Mouse (Mus musculus): ENCODE results near the gene Sag.

Sag gene

DNA sequence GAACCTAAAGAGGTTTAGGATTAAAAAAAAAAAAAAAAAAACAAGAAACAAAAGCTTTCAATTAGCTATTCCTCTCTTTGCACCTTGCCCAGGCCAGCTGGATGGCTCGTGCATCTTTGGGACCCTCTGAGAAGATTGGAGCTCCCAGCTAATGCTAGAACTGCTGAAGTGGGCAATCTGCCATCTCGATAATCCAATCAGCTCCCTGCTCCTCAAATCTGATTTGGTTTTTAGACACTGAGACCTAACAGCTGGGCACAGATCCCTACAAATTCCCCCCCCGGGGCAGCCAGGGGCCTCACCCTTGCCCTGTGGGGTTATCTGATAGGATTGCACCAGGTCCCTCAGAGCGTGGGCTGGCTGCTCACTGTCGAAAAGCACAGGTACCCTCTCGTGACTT lies at the start of gene Sag:
Gene Sag, plus strand, starts transcription at position 105 of the 400 bp plus-strand sequence.
- DNase-seq (ENCODE audit: low spot score): no peak

- DNase-seq (ENCODE audit: low spot score): peak; percentile 95
Observed at GRCm38 (mm10) chr1:87755641-87756470, 47.6 kb upstream of the Sag start, which contains the start of gene Atg16l1. Gene Atg16l1, plus strand, starts transcription at chr1:87755870.

DNA sequence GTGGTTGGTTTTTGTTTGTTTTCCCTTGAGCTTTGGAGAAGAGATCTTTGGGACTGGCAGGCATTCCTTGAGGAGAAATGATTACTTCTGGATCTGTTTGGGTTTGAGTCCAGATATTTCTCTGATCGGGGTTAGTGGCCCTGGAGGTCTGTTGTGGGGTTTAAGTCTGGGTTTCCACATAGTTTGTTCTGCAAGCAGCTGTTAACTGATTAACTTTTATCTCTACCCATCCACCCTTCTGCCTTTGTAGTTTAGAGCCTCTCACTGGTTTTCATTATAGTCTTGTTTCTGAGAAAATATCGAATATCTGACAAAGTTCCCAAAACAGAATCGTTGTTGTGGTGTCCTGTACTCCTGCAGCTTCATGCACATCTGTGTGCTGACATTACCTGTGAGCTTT lies 39.7 kb upstream of the Sag start:
- no peak for DNase-seq (ENCODE audit: low spot score)

GRCm38 (mm10) chr1:87765741-87766140 lies 37.7 kb upstream of the Sag start:
- no peak for DNase-seq (ENCODE audit: low spot score)

DNA sequence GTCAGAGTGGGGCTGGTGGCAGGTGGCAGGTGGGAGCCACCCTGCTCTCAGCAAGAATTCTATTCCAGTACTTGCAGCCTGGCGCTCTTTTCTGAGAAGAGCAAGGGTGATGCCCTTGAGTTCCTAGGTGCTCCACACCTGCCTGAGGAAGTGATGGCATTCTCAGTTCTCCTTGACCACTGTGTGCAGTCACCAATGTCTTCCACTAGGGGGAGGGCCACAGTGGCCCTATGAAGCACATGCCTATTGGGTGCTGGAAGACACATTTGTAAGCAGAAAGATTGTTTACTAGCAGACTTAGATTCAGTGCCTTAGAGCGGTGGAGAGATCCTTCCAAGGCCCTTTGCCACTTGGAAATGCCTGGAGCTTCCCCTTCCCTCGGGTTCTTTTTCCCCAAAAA lies 37.2 kb upstream of the Sag start:
- peak; percentile 24 for DNase-seq (ENCODE audit: low spot score)

DNA sequence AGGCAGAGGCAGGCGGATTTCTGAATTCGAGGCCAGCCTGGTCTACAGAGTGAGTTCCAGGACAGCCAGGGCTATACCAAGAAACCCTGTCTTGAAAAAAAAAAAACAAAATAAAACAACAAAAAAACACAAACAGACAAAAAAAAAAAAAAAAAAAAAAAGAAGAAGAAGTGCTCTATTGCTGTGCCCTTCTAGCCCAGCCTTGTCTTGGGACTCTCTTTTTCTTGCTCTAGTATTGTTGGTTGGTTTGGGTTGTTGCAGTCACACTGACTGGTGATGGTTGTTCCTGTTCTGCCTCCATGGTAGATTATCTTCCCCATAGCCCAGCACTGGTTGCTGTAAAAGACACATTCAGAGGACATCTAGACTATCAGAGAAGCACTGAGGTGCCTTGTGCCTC lies 34.2 kb upstream of the Sag start:
- DNase-seq (ENCODE audit: low spot score): no peak

DNA sequence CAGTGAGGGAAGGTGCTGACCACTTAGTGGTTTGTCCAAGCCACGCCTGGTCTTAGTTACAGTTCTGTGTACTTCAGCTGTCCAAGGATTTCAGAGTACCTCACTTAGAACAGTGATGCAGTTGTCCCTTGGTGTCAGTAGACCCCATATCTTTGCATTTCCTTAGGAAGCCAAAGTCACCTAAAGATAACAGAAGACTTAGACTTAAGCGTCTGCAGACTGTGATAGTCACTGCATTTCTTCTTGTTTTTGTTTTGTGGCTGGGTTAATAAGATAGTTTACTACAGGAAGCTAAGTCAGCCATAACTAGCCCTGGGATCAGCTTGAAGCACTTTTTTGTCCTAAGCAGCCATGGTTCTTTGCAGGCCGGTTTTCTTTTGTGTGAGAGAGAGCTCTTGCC lies 33.0 kb upstream of the Sag start:
- DNase-seq (ENCODE audit: low spot score): no peak

- DNase-seq (ENCODE audit: low spot score): no peak
Observed at GRCm38 (mm10) chr1:87771724-87772123, 31.8 kb upstream of the Sag start.

DNA sequence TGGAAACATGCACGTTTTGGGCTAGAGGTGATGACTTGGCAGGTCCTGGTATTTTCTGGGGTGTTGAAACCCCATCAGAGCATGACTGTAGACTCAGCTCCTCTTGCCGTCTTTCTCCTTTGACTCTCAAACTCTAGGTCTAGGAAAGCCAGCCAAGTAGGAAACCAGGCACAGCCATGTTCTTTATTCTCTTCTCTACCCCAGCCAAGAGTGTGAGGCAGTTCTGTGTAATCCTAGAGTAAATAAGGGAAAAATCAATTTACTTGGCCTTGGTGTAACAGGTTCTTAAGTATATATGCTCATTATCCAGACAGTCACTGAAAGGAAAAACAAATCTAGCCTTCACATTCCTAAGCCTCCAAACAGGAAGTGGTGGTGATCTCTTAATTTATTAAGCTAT lies 30.1 kb upstream of the Sag start:
- no peak for DNase-seq (ENCODE audit: low spot score)

DNA sequence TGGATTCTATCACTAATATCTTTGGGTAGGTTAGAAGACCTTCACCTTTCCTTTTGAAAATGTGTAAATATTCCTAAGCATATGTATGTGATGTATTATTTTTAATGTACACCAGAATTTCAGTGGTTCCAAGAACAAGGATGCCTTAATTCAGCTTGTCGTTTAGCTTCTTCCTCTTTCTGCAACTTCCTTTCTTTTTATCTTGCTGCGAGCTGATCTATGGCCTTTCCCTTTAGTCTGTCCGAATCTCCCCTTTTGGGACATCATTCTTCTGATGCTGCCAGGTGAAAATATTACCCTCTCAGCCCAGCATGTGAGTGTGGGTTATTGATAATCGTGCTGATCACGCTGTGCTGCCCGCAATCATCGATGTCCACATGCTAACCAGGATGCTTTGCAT lies 28.6 kb upstream of the Sag start:
- no peak for DNase-seq (ENCODE audit: low spot score)

- DNase-seq (ENCODE audit: low spot score): no peak
Observed at GRCm38 (mm10) chr1:87779204-87779785, 24.2 kb upstream of the Sag start.

GRCm38 (mm10) chr1:87785703-87786102 lies 17.8 kb upstream of the Sag start:
- DNase-seq (ENCODE audit: low spot score): no peak

DNA sequence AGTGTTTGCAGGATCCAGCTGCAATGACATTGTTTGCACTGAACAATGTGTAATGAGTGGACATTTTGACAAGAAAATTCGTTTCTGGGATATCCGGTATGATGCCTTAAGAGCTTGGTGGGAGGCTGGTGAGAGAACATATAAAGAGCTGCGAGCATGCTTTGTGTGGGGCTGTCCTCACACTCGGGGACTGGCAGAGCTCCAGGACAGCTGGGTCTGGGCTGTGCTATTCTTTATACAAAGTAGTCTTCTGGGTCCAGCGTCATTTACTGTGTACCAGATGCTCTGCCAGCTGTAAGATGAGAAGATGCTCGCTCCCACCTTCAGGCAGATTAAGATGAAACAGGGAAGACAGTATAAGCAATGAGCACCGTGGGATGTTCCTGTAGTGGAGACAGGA lies 17.2 kb upstream of the Sag start:
- DNase-seq (ENCODE audit: low spot score): no peak

- DNase-seq (ENCODE audit: low spot score): no peak
Observed at GRCm38 (mm10) chr1:87789665-87790064, 13.8 kb upstream of the Sag start.

GRCm38 (mm10) chr1:87792438-87793137 lies 10.9 kb upstream of the Sag start:
- DNase-seq (ENCODE audit: low spot score): no peak

DNA sequence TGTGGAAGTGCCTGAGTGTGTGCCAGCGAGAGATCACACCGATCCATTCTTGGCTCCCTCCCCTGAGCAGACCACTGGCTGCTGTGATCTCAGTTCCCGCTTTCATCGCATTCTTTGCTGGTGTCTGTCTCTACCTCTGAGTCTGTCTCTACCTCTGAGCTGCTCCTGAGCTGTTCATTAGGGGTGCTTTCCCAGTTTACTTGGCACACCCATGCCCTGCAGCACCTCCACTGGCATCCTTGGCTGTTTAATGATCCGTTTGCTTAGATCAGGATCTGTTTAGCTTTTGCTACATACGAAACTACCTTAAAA lies 10.4 kb upstream of the Sag start:
- no peak for DNase-seq (ENCODE audit: low spot score)

DNA sequence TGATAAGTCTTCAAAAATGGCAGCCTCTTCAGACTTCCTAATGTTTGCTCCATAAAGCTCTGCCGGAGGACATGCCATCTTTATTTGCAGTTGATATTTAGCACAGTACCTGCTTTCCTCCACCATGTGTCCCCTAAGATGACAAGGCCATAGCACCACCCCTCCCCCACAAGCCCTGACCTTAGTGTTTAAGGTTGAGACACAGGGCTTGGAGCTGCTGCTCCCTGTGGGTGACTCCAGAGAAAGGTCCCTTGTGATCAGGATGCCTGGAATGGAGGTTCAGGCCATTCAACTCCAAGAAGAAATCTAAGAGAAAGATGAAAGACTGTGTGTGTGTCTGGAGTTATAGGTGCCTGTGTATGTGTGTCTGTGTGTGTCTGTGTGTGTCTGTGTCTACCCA lies 5.8 kb upstream of the Sag start:
- no peak for DNase-seq (ENCODE audit: low spot score)

GRCm38 (mm10) chr1:87798306-87798705 lies 5.2 kb upstream of the Sag start:
- no peak for DNase-seq (ENCODE audit: low spot score)

- no peak for DNase-seq (ENCODE audit: low spot score)
Observed at GRCm38 (mm10) chr1:87807751-87808150, 4.3 kb downstream of the Sag start.

DNA sequence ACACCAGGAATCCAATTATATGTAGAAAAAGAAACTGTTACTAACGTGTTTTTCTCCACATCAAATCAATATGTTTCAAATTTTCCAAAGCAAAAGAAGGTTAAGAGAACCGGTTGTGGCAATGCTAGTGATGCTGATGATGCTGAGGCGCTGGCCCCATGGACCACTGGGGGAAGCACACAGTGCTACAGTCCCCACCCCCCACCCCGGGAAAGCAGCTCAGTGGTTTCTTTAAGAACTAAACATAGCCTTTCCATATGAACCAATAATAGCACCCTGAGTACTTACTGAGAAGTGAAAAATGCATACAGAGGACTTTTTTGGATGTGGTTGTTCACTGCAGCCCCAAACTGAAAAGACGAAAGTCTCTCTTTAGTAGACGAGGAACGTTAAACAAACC lies 7.9 kb downstream of the Sag start:
- no peak for DNase-seq (ENCODE audit: low spot score)

GRCm38 (mm10) chr1:87812061-87812460 lies 8.6 kb downstream of the Sag start:
- no peak for DNase-seq (ENCODE audit: low spot score)

DNA sequence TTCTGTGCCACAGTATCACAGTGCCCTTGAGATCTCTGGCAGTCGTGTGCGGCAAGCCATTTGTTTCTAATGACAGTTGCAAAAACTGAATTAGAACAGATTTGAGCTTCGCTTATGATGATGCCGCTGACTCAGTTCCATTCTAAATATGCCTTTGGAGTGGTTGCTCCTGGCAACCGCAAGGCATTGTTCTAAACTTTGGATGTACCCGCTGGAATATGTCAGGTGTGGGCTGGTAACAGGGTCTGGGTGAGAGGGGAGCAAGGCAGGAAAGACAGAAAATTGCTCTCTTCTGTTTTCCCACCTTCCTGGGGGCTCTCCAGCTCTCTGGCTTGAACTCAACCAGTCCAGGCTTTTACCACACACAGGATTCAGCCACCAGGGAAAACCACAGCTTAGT lies 9.7 kb downstream of the Sag start:
- DNase-seq (ENCODE audit: low spot score): no peak

- no peak for DNase-seq (ENCODE audit: low spot score)
Observed at GRCm38 (mm10) chr1:87813681-87814080, 10.2 kb downstream of the Sag start.

All from urinary bladder, postnatal 14 days (tissue).